Mouse (Mus musculus) myocyte (in vitro differentiated cells): ENCODE data around the gene Anks4b.

Experiments
- E2F4 ChIP-seq: IDR thresholded peaks from one replicate; pipeline ENCODE4 v1.6.1; 2011; ENCODE audit warnings: mild to moderate bottlenecking, control low read depth, moderate library complexity; ENCODE audit not compliant: insufficient read depth
- MAX ChIP-seq: IDR thresholded peaks from one replicate; pipeline ENCODE4 v1.6.1; 2011; ENCODE audit warnings: low read depth, mild to moderate bottlenecking, control low read depth
- POLR2A ChIP-seq: IDR thresholded peaks from one replicate; pipeline ENCODE4 v1.6.1; 2011; ENCODE audit warnings: low read depth, mild to moderate bottlenecking, control low read depth, moderate library complexity; ENCODE audit not compliant: insufficient read length

DNA sequence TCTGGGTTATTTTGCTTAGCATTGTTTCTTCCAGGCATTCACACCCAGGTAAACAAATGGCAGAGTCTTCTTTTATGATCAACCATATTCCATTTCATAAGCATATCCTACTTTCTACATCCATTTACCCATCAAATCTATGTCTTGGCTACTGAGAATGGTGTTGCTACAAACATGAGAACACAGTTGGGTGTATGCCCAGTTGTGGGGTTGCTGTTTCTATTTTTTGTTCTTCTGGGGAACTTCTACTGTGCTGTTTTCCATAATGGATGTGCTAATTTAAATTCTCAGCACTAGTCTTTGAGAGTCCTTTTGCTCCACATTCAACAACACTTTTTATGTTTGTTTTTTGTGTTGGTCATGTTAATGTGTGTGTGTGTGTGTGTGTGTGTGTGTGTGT, 54.9 kb downstream of the Anks4b start:
- TF ChIP-seq MAX = no peak
- TF ChIP-seq POLR2A = no peak
- no peak for TF ChIP-seq E2F4
